Mouse (Mus musculus) kidney, postnatal 4 days (tissue): Measurements from ENCODE around the gene Gipc2.
"Not testable (repeated sequence)": the region's sequence is repeated elsewhere in the genome, so short reads cannot be mapped to it uniquely, and the experiment has no call there.

ENCODE experiments used
- DNase-seq, 2 experiments: peaks; one replicate each; pipeline ENCODE4 v3.0.0; 2021; ENCODE audit warnings: mixed read lengths in 2 of 2

Gipc2 gene

DNA sequence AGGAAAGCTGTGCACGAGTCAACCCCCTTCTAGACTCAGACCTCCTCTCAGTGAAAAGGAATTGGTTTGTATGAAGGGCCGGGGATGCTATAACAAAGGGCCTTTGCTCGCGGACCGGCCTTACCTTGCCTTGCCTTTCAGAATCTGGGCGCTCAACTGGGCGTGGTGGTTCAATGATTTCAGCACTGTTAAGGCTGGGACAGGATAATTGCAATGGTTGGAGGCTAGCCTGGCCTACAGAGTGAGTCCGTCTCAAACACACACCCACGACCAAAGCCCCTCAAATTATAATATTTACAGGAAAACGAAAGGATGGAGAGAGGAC lies at the start of gene Gipc2:
TSS of gene Gipc2 (minus strand) at position 132 of the 325 bp plus-strand sequence.
- DNase-seq: no peak

DNA sequence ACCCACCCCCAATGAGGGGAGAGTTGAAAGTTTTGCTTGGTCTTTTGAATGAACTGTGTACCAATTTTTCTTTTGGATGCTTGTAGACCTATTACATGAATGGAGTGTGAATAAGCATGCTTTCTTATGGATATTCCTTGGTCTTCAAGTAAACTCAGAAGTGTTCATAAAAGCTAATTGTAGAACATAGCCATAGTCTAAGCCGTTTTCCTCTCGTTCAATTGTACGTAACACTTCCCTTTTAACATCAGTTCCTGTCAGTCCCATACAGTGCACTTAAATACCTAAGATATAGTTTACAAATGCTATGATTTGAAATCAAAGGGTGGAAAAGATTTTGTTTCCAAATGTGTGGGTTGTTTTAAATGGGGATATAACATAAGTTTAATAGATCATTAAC lies 47.4 kb upstream of the Gipc2 start:
- no peak for DNase-seq

DNA sequence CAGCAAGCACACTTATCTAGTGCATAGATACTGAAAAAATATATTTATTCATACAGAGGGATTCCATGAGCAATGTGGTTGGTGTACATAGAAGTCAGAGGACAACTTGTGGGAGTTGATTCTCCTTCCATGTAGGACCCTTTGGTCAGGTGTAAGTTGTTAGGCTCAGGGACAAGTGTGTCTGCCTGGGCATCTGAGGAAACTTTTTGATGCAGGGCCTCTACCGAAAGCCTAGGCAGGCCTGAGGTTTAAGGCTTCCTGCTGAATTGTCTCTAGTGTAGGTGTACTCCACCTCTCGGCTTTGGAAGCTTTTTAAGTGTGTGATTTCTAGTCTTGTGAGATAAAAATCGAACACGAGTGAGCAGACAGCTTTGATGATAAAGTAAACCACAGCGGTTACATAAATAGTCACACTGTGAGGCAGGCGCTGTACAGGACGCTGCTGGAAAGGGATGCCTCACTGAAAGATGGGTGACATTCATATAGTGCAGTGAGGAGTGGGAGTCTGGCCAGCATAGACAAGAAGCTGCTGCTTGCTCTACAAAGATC lies 45.8 kb upstream of the Gipc2 start:
- no peak for DNase-seq

DNA sequence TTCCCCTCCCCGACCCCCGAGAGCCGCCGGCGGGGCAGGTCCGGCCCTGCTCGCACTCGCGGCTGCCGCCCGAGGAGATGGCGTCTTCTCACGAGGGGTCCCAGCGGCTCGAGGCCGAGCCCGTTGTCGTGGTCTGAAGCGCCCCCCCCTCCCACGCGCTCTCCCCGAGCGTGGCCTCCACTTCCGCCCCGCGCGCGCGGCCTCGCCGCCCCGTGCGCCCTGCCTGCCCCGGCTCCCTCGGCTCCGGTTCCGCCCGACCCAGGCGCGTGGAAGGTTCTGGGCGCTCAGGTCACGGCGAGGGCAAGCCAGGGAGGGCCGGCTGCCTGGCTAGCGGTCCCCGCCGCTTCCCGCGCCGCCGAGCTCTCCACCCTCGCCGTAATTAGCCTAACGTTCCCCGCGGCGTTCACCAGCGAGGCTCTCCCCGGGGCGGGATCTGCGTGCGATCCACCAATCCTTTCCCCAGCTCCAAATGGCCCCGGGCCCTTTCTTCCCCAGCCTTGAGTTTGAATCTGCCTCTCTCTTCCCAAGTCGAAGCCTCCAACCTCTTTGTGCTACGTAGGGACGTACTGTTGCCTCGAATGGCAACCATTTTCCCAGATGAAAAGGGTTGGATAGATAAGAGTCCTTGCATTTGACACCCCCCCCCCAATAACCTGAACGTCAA lies 44.8 kb upstream of the Gipc2 start:
- peak; percentile 73 to 86 for DNase-seq

DNA sequence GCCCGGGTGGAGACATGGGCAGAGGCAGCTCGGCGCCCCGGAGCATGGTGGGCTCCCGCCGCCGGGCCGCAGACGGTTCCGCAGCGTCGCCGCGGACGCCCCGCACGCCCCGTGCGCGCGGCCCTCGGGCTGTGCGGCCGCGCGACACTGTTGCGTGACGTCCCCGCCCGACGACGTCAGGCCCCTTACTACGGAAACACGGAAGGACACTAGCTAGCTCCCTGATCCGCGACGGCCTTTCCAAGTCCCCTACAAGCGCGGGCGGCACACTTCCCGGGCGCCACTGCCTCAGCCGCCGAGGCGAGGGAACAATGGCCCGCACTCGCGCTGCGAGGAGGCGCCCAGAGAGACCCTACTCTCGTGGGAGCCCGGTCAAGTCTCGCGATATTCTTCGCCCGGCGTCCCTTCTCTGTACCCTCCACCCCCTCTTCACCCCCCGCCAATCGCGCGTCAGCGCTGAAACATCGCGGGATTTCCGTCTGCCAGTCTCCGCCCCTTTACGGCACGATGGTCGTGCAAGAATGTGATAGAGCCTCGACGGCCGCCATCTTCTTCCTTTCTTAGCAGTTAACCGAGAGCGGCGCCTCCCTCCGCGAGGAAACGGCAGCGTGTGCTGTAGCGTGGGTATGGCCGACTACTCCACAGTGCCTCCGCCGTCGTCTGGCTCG lies 44.1 kb upstream of the Gipc2 start, which contains the start of the genes Dnajb4 and Fubp1:
TSS of gene Dnajb4 (minus strand) at position 336 of the 668 bp plus-strand sequence.
TSS of gene Fubp1 (plus strand) at position 456 of the 668 bp plus-strand sequence.
- DNase-seq: peak; percentile 100

DNA sequence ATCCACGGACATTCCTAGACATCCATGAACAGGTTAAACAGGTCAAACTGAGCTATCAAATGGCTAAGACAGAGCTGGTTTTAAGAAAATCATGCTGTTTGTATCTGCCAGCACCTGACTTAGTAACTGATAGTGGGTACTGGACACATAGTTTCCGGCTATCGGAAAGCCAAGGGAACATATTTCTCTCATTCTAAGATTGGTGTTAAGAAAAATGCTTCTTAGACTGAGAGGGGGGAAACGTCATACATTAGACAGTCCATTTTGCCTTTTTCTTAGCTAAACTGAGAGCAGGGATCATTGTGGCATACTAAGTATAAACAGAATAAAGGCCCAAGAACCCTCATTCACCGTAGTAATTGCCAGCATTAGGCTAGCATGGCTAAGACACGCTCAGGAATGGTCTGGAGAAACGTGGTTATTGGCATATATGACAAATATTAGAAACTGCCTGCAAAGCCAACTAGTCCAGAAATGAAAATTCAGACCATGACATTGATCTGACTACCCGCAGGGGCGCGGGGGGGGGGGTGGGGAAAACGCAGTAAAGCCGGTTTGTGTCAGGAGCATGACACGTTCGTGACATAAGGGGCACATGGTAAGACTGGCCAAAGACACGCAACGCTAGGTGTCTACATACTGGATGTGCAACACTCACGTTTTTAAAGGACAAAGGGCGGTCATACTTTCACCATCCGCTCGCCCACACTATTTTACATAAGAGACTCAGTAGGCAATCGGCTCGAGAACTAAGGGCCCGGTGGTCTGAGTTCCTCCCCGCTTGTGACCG lies 43.3 kb upstream of the Gipc2 start:
- no peak for DNase-seq

DNA sequence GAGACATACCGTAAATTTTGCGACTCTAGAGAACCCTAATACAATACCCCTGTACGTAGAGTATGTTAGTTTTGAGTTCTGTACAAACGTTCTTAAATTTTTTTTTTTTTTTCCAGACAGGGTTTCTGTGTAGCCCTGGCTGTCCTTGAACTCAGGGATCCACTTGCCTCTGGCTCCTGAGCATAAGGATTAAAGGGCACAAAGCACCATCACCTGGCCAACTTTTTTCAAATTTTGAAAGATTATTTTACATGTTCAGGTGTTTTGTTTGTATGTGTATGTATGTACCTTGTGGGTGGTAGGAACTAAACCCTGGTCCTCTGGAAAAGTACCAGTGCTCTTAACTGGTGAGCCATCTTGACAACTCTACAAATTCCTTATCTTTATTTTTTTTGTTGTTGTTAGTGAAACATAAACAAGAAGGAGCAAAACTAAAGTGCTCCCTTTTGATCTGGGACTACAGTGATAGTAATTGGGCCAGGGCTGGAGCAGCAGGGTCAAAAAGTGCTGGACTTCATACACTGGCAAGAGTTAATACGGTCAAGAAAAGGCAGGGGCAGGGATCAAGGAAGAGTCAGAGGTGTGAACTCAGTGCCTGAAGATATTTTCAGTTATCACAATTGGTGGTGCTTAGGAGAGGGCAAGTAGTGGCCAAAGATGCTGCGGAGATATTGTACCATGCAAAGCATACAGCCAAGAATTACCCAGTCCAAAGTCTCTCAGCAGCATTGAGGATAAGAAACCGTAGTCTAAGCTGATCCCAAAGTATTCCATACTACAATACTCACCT lies 42.3 kb upstream of the Gipc2 start:
- DNase-seq: no peak

DNA sequence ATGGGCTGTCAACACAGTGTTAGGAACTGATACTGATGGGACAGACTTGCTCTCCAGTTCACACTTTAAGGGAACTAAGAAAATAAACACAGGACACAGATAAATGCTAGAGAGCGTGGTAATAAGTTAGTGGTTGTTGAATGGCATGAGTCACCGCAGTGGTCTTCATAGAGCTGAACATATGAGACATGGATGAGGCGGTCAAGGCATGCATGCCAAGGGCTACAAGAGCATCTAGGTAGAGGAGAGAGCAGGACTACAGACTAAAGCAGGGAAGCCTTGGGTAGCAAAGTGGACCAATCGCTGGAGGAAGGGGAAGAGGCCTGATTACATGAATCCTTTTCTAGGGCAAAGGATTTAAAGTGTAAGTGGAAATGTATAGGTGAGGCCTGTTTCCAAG lies 41.1 kb upstream of the Gipc2 start:
- no peak for DNase-seq

DNA sequence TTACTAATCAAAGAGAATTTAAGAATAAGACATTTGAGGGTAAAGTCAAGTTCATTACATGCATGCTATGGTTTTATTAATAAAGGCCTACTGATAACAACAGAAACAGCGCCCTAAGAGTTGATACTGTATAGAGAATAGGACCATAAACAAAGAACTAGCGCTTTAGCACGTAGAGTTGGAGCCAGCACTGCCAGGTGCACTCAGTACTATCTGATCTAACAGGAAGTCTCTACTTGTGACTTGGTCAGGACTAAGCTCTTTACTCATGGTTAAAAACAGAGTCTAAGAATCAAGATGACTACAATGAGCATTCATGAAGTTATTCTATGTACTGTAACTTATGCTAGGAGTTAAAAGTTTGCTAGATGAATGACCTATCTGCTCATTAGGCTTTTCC lies 38.5 kb upstream of the Gipc2 start:
- no peak for DNase-seq

DNA sequence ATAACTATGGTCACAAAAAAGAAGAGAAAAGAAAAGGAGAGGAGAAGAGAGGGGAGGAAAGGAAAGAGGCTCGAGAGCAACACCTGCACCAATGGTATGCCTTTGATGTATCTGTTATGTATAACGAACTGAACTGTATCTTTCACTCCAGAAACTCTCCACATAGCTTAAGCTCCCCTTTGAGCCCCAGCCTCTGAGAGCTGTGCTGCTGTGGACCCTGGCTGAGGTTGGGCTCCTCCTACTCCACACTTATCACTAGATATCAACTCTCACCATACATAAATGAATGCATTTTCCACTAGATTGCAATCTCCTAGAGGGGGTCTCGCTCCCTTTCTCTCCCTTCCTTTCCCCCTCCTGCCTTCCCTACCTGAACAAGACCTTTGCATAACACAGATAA lies 38.0 kb upstream of the Gipc2 start:
- no peak for DNase-seq

DNA sequence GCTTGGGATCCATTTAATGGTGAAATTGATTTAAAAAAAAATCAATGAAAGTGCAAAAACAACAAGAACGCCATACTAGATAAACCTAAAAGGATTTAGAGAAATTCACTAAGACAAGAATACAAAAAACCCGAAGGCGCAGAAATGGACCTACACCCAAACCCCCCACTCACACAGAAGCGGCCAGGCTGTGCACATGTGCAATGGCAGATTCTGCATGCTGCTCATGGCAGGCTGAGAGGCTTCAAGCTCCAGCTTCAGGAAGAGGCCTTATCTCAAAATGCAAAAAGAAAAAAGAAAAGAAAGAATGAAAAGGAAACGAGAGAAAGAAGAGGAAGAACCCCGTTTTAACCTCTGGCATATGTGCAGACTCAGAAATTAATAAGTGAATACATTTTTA lies 37.4 kb upstream of the Gipc2 start:
- no peak for DNase-seq

DNA sequence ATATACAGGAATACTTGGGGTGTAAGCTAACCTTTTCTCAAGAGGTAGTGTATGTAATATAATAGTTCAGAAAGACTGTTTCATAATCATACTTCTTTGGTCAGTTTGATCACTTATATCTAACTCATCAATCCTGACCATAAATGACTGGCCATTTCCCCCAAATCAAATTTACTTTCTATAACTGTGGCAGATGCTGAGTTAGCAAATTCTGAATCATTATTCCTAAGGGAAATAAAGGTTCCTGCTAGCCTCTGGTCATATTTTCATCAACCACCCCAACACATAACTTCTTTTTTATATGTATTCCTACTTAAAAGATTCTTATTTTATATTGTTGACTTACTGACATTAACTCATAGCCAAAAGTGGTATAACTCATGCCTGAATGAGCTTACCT lies 36.9 kb upstream of the Gipc2 start:
- DNase-seq: no peak

DNA sequence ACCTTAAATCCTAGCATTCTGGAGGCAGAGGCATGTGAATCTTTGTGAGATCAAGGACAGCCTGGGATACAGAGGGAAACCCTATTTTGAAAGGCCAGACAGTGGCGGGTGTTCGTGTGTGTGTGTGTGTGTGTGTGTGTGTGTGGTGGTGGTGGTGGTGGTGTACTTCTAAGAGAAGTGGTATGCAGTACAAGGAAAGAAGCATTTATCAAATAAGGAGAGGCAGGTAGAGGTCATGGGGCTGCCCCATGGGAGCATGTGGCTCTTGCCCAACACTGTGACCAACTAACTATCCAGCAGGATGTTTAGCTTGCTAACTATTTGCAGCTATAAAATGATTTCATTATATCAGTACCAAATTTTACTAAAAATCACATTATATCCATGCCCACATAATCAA lies 35.6 kb upstream of the Gipc2 start:
- no peak for DNase-seq

DNA sequence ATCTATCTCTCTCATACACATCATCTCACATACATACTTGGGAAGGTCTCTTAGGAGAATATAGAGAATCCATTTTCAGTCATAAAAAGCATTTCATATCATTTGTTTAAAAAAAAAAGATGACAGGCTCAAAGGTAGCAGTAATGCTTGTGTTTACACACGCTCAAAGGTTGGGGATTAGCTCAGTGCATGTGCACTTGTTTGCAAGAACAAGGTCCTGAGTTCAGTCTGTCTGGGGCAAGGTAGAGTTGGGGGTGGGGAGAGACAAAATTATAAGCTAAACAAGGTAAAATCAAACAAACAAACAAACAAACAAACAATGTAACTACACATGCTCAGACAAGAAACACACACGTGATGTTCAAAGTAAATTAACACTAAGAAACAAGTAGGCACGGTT lies 35.2 kb upstream of the Gipc2 start:
- DNase-seq: no peak

DNA sequence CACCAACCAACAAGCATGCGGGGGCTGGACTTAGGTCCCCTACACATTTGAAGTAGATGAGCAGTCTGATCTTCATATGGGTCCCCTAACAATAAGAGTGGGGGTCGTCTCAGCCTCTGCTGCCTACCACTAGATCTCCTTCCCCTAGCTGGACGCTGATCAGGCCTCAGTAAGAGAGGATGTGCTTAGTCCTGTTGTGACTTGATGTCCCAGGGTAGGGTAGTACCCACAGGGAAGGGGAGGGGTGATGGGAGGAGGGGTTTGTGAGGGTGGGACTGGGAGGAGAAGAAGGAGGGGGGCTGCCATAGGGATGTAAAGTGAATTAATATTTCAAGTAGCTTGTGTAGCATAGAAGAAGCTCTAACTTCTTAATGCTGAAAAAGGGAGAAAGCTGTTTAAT lies 33.1 kb upstream of the Gipc2 start:
- no peak for DNase-seq

DNA sequence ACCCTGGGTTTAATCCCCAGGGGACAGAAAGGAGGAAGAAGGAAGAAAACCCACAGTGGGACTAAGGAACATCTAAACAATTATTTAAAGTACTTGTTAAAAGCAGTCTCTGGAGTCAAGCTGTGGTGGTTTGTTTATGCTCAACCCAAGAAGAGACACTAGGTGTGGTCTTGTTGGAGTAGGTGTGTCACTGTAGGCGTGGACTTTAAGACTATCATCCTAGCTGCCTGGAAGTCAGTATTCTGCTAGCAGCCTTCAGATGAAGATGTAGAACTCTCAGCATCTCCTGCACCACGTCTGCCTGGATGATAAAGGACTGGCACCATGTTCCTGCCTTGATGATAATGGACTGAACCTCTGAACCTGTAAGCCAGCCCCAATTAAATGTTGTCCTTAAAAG lies 31.2 kb upstream of the Gipc2 start:
- DNase-seq: not testable (repeated sequence)

DNA sequence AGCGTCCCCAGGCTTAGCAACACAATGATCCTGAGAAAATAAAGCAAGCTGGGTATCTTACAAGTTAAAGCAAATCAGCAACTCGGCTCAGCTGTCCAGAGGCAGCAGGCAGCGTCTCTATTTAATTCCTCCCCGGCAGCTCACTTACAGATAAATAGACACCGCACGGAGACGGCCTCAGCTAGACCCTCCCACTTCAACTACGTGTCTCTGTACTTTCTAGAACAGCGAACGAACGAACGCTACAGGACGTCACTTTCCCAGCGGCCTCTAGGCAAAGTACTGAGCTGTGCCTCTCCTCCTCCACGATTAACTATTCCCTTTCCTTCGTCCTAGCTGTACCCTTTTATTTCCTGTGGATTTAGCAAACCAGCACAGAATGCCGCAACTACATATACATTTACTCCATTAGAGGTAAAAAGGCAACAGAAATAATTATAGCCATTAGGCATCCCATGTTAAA lies 27.6 kb upstream of the Gipc2 start:
- DNase-seq: peak; percentile 82 to 88

DNA sequence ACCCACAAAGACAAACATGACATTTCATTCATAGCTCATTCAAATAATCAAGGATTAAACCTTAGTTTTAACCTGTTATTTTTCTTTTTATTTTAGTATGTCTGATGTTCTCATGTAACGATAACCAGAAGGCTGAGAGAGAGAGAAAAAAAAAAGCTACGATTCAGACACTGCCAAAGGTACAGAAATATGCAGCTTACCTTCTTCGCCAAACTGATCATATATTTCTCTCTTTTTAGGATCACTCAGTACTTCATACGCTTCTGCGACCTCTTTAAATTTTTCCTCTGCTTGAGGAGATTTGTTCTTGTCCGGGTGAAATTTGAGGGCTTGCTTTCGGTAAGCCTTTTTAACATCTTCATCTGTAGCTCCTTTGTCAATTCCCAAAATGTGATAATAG lies 27.1 kb upstream of the Gipc2 start:
- DNase-seq: no peak

DNA sequence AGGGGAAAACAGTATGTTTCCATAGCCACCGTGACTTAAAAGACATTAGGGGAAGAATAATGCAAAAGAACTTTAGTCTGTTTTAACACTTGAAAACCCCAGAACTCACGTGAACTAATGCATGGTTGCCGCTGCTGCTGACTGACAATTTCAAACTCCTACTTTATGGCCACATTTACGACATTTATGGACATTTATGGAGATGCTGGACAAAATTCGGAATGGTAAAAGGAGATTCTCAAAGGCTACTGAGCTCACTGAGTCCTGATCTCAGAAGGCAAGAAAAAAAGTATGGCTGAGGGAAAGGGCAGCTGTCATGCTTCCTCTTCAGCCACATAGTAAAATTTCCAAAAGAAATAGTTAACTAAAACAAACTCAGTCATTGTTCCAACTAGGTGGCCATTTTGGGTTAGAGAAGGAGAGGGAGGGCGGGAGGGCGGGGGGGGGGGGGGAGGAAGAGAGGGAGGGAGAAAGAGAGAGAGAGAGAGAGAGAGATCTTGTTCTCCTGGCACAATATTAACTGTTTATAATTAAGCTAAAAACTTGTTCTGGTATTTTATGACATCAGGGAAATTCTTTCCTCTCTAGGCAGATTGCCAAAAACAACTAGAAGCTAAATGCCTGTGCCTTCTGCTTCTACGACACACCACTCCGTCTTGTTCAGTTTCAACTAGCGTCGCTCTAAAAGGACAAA lies 26.4 kb upstream of the Gipc2 start:
- peak in 1 of 2 experiments; percentile 35 for DNase-seq

DNA sequence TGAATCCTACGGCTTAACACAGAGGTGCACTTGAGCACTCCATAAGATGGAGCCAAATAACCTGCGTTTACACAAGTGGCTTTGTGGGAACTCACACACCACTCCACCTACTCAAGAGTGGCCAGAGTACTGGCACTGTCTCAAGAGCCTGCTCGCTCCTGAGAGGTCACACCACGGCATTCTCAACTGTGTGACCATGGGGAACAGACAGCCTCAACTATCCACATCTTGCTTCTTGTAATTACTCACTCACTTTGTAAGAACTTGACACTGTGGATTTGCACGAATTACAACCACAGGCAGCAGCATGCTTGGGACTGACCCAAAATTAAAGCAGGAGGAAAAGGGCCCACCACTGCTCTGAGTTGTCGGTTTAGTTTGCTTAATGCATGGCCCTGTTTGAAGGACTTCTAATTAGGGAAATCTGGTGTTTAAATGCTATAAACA lies 25.8 kb upstream of the Gipc2 start:
- peak in 1 of 2 experiments; percentile 53 for DNase-seq

DNA sequence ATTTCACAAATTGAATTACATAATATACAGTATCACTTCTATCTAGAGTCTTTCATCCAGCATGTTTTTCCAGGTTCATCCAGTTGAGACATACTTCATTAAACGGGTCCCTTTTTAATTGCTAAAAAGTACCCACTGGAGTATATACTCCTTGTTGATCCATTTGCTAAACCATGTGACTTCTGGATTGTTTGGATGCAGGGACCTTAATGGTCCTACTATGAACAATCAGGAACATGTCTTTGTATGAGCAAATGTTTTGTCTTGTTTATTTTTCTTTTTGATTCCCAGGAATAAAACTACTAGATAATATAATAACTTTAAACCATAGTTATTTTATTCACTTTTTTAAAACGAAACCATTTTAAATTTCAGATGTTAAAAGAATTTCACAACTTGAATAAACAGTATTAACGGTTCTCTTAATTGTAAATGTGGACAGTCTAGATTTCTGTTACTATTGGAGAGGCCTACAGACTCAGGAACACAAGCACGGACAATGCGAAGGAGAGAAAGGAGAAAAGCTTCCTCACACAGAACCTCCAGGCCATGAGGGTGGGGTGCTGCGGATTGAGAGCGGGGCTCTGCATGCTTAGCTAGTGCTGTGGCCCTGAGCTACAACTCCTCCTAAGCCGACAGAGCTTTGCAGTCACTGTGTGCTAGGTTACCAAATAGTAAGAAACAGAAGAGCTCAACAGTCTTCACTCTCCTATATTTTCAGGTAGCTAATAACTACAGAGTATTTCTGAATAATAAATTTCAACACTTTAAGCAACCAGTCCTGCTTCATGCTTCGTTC lies 24.8 kb upstream of the Gipc2 start:
- no peak for DNase-seq
